Mouse (Mus musculus): ENCODE data around the gene Nt5e. TPM values are rescaled to one million over a fixed set of nuclear protein-coding genes. Genes with fewer than 3 reads are reported as not detected.

Nt5e gene
- polyA plus RNA-seq, 1 experiment from 2014 or later, result 4.0 TPM

DNA sequence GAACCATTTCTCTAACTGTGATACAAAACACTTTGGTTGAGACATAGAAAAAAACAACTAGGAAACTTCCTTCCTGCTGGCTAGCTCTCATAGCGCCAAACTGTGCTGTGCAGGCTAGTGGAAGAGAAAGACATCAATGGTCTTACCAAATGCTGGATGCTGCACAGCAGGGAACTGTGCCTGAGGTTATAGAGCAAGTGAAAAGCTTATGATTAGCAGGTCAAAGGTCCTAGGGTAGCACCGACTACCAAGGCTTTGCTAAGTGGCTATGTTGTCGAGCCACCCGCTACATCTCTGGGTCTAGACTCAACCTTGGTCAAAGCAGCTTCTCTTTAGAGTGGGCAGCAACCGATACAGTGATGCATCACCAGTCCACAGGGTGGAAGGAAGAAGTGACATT lies 61.8 kb downstream of the Nt5e start:
- no peak overlapping the region for H3K9ac ChIP-seq
- H3K9me3 ChIP-seq, result no peaks in the 10 kb centered on the region
- no peaks in the 10 kb centered on the region for H3K4me1 ChIP-seq
- no peak overlapping the region for H3K27ac ChIP-seq (replicated peaks)
- peaks cover 56% of the 10 kb centered on the region for H3K36me3 ChIP-seq
- no peaks in the 10 kb centered on the region for H3K27me3 ChIP-seq (replicated peaks)
- ATAC-seq (ENCODE audit: extremely low read depth, insufficient number of reproducible peaks, low FRiP score, low TSS enrichment), result no peak
- WGBS, result 87% methylated on average over 5 of the region's 5 CpGs
- no peak overlapping the region for H3K4me3 ChIP-seq
- H3K4me2 ChIP-seq, result no peak overlapping the region

DNA sequence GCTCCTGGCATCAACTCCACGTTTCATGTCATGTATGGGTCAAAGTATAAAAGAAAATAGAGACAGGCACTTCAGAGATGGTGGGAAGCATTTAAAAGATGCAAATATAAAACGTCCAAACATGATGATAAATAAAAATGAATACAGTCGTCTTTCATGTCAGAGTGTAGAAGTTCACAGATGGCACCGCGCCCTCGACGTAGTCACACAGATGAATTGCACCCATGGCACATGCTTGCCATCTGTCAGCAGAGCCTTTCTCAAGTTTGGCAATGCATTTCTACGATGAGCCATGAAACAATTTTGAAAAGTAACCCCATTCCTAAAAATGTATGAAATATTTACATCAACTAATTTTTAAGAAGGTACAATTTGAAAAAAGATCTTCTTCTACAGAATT lies 67.9 kb downstream of the Nt5e start:
- H3K4me2 ChIP-seq, result no peak overlapping the region
- no peak overlapping the region for H3K9ac ChIP-seq
- WGBS, result 89% methylated on average over 8 of the region's 8 CpGs
- H3K9me3 ChIP-seq, result no peaks in the 10 kb centered on the region
- H3K27me3 ChIP-seq (replicated peaks), result no peaks in the 10 kb centered on the region
- no peak overlapping the region for H3K4me3 ChIP-seq
- no peak overlapping the region for H3K27ac ChIP-seq (replicated peaks)
- ATAC-seq (ENCODE audit: extremely low read depth, insufficient number of reproducible peaks, low FRiP score, low TSS enrichment), result no peak
- peaks cover 59% of the 10 kb centered on the region for H3K36me3 ChIP-seq
- H3K4me1 ChIP-seq, result no peaks in the 10 kb centered on the region

GRCm38 (mm10) chr9:88398461-88398860 lies 71.5 kb downstream of the Nt5e start:
- Histone ChIP-seq H3K4me3 (no peak overlapping the region), H3K9me3 (no peaks in the 10 kb centered on the region), H3K36me3 (peaks cover 65% of the 10 kb centered on the region), H3K27me3 (replicated peaks) (no peaks in the 10 kb centered on the region), H3K4me2 (no peak overlapping the region), H3K9ac (no peak overlapping the region), H3K4me1 (no peaks in the 10 kb centered on the region), H3K27ac (replicated peaks) (no peak overlapping the region)
- no peak for ATAC-seq (ENCODE audit: extremely low read depth, insufficient number of reproducible peaks, low FRiP score, low TSS enrichment)
- WGBS, result 83% methylated on average over 1 of the region's 1 CpGs

- H3K4me2 ChIP-seq, result peak overlapping the region; percentile 16; the same call in 1 of the 2 replicates
- ATAC-seq (ENCODE audit: extremely low read depth, insufficient number of reproducible peaks, low FRiP score, low TSS enrichment), result no peak
- H3K9ac ChIP-seq, result no peak overlapping the region
- peak overlapping the region; percentile 17; the same call in 1 of the 2 replicates for H3K27ac ChIP-seq (replicated peaks)
- H3K27me3 ChIP-seq (replicated peaks), result no peaks in the 10 kb centered on the region
- WGBS, result 43% methylated on average over 10 of the region's 10 CpGs
- H3K36me3 ChIP-seq, result peaks cover 60% of the 10 kb centered on the region
- 0 out of 2 replicates have a peak, but pooled peaks cover 5% of the 10 kb centered on the region for H3K4me1 ChIP-seq
- no peaks in the 10 kb centered on the region for H3K9me3 ChIP-seq
- H3K4me3 ChIP-seq, result no peak overlapping the region
Measured at GRCm38 (mm10) chr9:88404088-88404487, 77.1 kb downstream of the Nt5e start.

- Histone ChIP-seq H3K27me3 (replicated peaks) (no peaks in the 10 kb centered on the region), H3K4me3 (no peak overlapping the region), H3K36me3 (peaks cover 64% of the 10 kb centered on the region), H3K9ac (no peak overlapping the region), H3K27ac (replicated peaks) (peak overlapping the region; percentile 17; the same call in 1 of the 2 replicates), H3K4me1 (0 out of 2 replicates have a peak, but pooled peaks cover 5% of the 10 kb centered on the region), H3K9me3 (no peaks in the 10 kb centered on the region), H3K4me2 (0 out of 2 replicates have a peak overlapping the region, but pooled peaks have one; percentile 16)
- no peak for ATAC-seq (ENCODE audit: extremely low read depth, insufficient number of reproducible peaks, low FRiP score, low TSS enrichment)
- WGBS, result 64% methylated on average over 6 of the region's 6 CpGs
Measured at GRCm38 (mm10) chr9:88404515-88404914, 77.5 kb downstream of the Nt5e start.

- Histone ChIP-seq H3K36me3 (peaks cover 55% of the 10 kb centered on the region), H3K27me3 (replicated peaks) (no peaks in the 10 kb centered on the region), H3K9ac (no peak overlapping the region), H3K4me2 (no peak overlapping the region), H3K4me3 (no peak overlapping the region), H3K27ac (replicated peaks) (no peak overlapping the region), H3K4me1 (no peaks in the 10 kb centered on the region), H3K9me3 (no peaks in the 10 kb centered on the region)
- 92% methylated on average over 2 of the region's 2 CpGs for WGBS
- ATAC-seq (ENCODE audit: extremely low read depth, insufficient number of reproducible peaks, low FRiP score, low TSS enrichment), result no peak
Measured at GRCm38 (mm10) chr9:88409978-88410377, 83.0 kb downstream of the Nt5e start.

- H3K27ac ChIP-seq (replicated peaks), result no peak overlapping the region
- no peaks in the 10 kb centered on the region for H3K27me3 ChIP-seq (replicated peaks)
- no peak overlapping the region for H3K9ac ChIP-seq
- H3K4me3 ChIP-seq, result no peak overlapping the region
- no peaks in the 10 kb centered on the region for H3K9me3 ChIP-seq
- 63% methylated on average over 1 of the region's 1 CpGs for WGBS
- H3K4me1 ChIP-seq, result no peaks in the 10 kb centered on the region
- H3K4me2 ChIP-seq, result no peak overlapping the region
- ATAC-seq (ENCODE audit: extremely low read depth, insufficient number of reproducible peaks, low FRiP score, low TSS enrichment), result no peak
- H3K36me3 ChIP-seq, result peaks cover 55% of the 10 kb centered on the region
Measured at GRCm38 (mm10) chr9:88416752-88417151, 89.8 kb downstream of the Nt5e start.

Other genes starting within 250 kb of the Nt5e start
- gene Snx14, start 111.8 kb downstream of the Nt5e start, polyA plus RNA-seq (2015; fragmentation: Nextera tagmentation; extraction: Ambion mirVana), result 24.9 and 26.8 TPM in 2 replicates
- gene Gm20537, start 129.4 kb downstream of the Nt5e start, polyA plus RNA-seq (2015; fragmentation: Nextera tagmentation; extraction: Ambion mirVana), result 0.47 and 0.97 TPM in 2 replicates
- gene Syncrip, start 155.4 kb downstream of the Nt5e start, polyA plus RNA-seq (2015; fragmentation: Nextera tagmentation; extraction: Ambion mirVana), result 51.9 and 53.3 TPM in 2 replicates
- gene Zfp949, start 220.8 kb downstream of the Nt5e start, polyA plus RNA-seq (2015; fragmentation: Nextera tagmentation; extraction: Ambion mirVana), result 6.3 and 8.4 TPM in 2 replicates

All from heart, embryonic 13.5 days (tissue).